Mouse (Mus musculus): ENCODE measurements around the gene Fign.

GRCm38 (mm10) chr2:63969633-63970032, 128.2 kb downstream of the Fign start:
- TF ChIP-seq CTCF (IDR thresholded peaks at IDR 0.05) (no peak), EP300 (IDR thresholded peaks at IDR 0.05; ENCODE audit: insufficient read depth, low read depth, low read length) (no peak)

Data from heart, adult 2 months (tissue).